Mouse (Mus musculus) limb, embryonic 13.5 days (tissue): ENCODE data around the gene Disp1. TPM values are rescaled to one million over a fixed set of nuclear protein-coding genes. Genes with fewer than 3 reads are reported as not detected.

Experiments used
- ATAC-seq: fragments of 200-750 bp; cut with Nextera tagmentation; 2 replicates; pipeline ENCODE4 v1.8.0; 2017; ENCODE audit warnings: low read depth, moderate number of reproducible peaks, moderate TSS enrichment; ENCODE audit not compliant: low FRiP score
- H3K27ac ChIP-seq: fragments of 300-500 bp; sonication (generic); 2 replicates; pipeline ENCODE4 v1.5.1; 2015; ENCODE audit warnings: inconsistent platforms, mild to moderate bottlenecking, moderate library complexity
- H3K27me3 ChIP-seq: fragments of 300-500 bp; sonication (generic); 2 replicates; pipeline ENCODE4 v1.6.1; 2015; ENCODE audit warnings: mild to moderate bottlenecking, inconsistent platforms
- H3K36me3 ChIP-seq: fragments of 300-500 bp; sonication (generic); 2 replicates; pipeline ENCODE4 v1.6.1; 2015; ENCODE audit warnings: inconsistent platforms, mild to moderate bottlenecking, moderate library complexity
- H3K4me1 ChIP-seq: fragments of 300-500 bp; sonication (generic); 2 replicates; pipeline ENCODE4 v1.6.1; 2015; ENCODE audit warnings: inconsistent platforms
- H3K4me2 ChIP-seq: fragments of 300-500 bp; sonication (generic); replicated peaks from 2 replicates; pipeline ENCODE4 v1.6.1; 2015; ENCODE audit warnings: inconsistent platforms, mild to moderate bottlenecking, moderate library complexity
- H3K4me3 ChIP-seq: fragments of 300-500 bp; sonication (generic); 2 replicates; pipeline ENCODE4 v1.5.1; 2015; ENCODE audit warnings: moderate library complexity, mild to moderate bottlenecking, inconsistent platforms
- H3K9ac ChIP-seq: fragments of 300-500 bp; sonication (generic); 2 replicates; pipeline ENCODE4 v1.6.1; 2015; ENCODE audit warnings: mild to moderate bottlenecking, inconsistent platforms
- H3K9me3 ChIP-seq: fragments of 300-500 bp; sonication (generic); 2 replicates; pipeline ENCODE4 v1.6.1; 2016; ENCODE audit warnings: inconsistent platforms
- WGBS: fragments of 180-500 bp; shearing (Covaris S2); methylation state at CpG from one replicate; pipeline ENCODE4 v1.1.7; 2015; 5-methylcytosine and 5-hydroxymethylcytosine counted together
- microRNA-seq: library from miRNA; unstranded; fragments of <30 nt; microRNA quantifications from one replicate; pipeline ENCODE4, GENCODE M21; 2016
- polyA plus RNA-seq: library from polyadenylated mRNA; unstranded; fragments of >200 nt; fragmentation: Nextera tagmentation; extraction: Ambion mirVana; gene quantifications from 2 replicates; pipeline ENCODE4 v1.2.1, GENCODE M21; 2015

Disp1 gene
- polyA plus RNA-seq, 1 experiment from 2014 or later = 34.0 TPM

- Histone ChIP-seq H3K4me2 (no peak overlapping the region), H3K27ac (no peak overlapping the region; the same call in 1 of the 2 replicates), H3K4me1 (peaks cover 24% of the 10 kb centered on the region), H3K27me3 (no peaks in the 10 kb centered on the region), H3K4me3 (no peak overlapping the region), H3K9ac (no peak overlapping the region), H3K36me3 (no peaks in the 10 kb centered on the region), H3K9me3 (no peaks in the 10 kb centered on the region)
- ATAC-seq = no peak
- 75% methylated on average over 11 of the region's 11 CpGs for WGBS
Measured at GRCm38 (mm10) chr1:183040847-183041382, 180.4 kb downstream of the Disp1 start.

- Histone ChIP-seq H3K4me1 (peaks cover 23% of the 10 kb centered on the region), H3K27me3 (no peaks in the 10 kb centered on the region), H3K4me3 (no peak overlapping the region), H3K36me3 (no peaks in the 10 kb centered on the region), H3K27ac (peak overlapping the region; percentile 15; the same call in 1 of the 2 replicates), H3K9me3 (no peaks in the 10 kb centered on the region), H3K9ac (no peak overlapping the region), H3K4me2 (no peak overlapping the region)
- 41% methylated on average over 6 of the region's 6 CpGs for WGBS
- peak; percentile 64 for ATAC-seq
Measured at GRCm38 (mm10) chr1:183039881-183040708, 181.2 kb downstream of the Disp1 start.

GRCm38 (mm10) chr1:183039404-183039803 is 181.9 kb downstream of the Disp1 start:
- no peak for ATAC-seq
- Histone ChIP-seq H3K4me1 (peaks cover 23% of the 10 kb centered on the region), H3K9ac (no peak overlapping the region), H3K4me2 (no peak overlapping the region), H3K27ac (0 out of 2 replicates have a peak overlapping the region, but pooled peaks have one; percentile 15), H3K36me3 (no peaks in the 10 kb centered on the region), H3K27me3 (no peaks in the 10 kb centered on the region), H3K9me3 (no peaks in the 10 kb centered on the region), H3K4me3 (no peak overlapping the region)
- 79% methylated on average over 7 of the region's 7 CpGs for WGBS

Small RNA genes within 50 kb of the gene (microRNA-seq; reads per million reads assigned to microRNA genes)
- gene Gm24975 = not detected

Other genes starting within 250 kb of the Disp1 start
- gene Aida, start 75.1 kb upstream of the Disp1 start, polyA plus RNA-seq = 62.9 and 67.2 TPM in 2 replicates
- 33.5 and 36.2 TPM in 2 replicates for gene Brox, start 75.7 kb upstream of the Disp1 start, polyA plus RNA-seq
- 114 and 131 TPM in 2 replicates for gene Mia3, start 148.0 kb upstream of the Disp1 start, polyA plus RNA-seq
- 21.9 and 24.4 TPM in 2 replicates for gene Taf1a, start 167.5 kb upstream of the Disp1 start, polyA plus RNA-seq
- gene Hhipl2, start 196.7 kb upstream of the Disp1 start, polyA plus RNA-seq = 0.14 and 0.59 TPM in 2 replicates